Mouse (Mus musculus) MEL (cell line): ENCODE data around the gene Lrrfip1.

Source experiments
- CTCF ChIP-seq, 3 experiments: IDR thresholded peaks in 2 of 3; conservative IDR thresholded peaks in 1 of 3; 2 replicates each; pipeline ENCODE4 v1.5.1; 2011 to 2012; ENCODE audit warnings: low read length in 3 of 3, low read depth in 2 of 3, mild to moderate bottlenecking in 2 of 3, improper control_type of control experiment in 1 of 3, inconsistent platforms in 1 of 3, mixed read lengths in 1 of 3, moderate library complexity in 1 of 3; ENCODE audit not compliant: control insufficient read depth in 1 of 3, insufficient read depth in 1 of 3, poor library complexity in 1 of 3, severe bottlenecking in 1 of 3
- GATA1 ChIP-seq: IDR thresholded peaks from 2 replicates; pipeline ENCODE4 v1.6.1; 2011; ENCODE audit warnings: low read depth, low read length, improper control_type of control experiment
- HCFC1 ChIP-seq: IDR thresholded peaks from 2 replicates; pipeline ENCODE4 v1.6.1; 2012; ENCODE audit warnings: low read depth, mild to moderate bottlenecking, inconsistent platforms, low read length, improper control_type of control experiment, moderate library complexity
- JUND ChIP-seq: IDR thresholded peaks from 2 replicates; pipeline ENCODE4 v1.6.1; 2011; ENCODE audit warnings: low read depth, mild to moderate bottlenecking, improper control_type of control experiment, low read length
- MAX ChIP-seq: IDR thresholded peaks from 2 replicates; pipeline ENCODE4 v1.6.1; 2011; ENCODE audit warnings: low read length, improper control_type of control experiment
- MYC ChIP-seq: IDR thresholded peaks from 2 replicates; pipeline ENCODE4 v1.6.1; 2011; ENCODE audit warnings: low read depth, mild to moderate bottlenecking, low read length, improper control_type of control experiment, moderate library complexity
- NRF1 ChIP-seq: IDR thresholded peaks from 2 replicates; pipeline ENCODE4 v1.6.1; 2014; ENCODE audit warnings: low read depth, mild to moderate bottlenecking, inconsistent platforms, low read length, improper control_type of control experiment, moderate library complexity; ENCODE audit not compliant: poor library complexity, insufficient read depth, severe bottlenecking
- POLR2A ChIP-seq, 2 experiments: IDR thresholded peaks; 2 replicates each; pipeline ENCODE4 v1.6.1; 2011 to 2012; ENCODE audit warnings: low read length in 2 of 2, mild to moderate bottlenecking in 2 of 2, control low read depth in 1 of 2, improper control_type of control experiment in 1 of 2, low read depth in 1 of 2, moderate library complexity in 1 of 2; ENCODE audit not compliant: control insufficient read depth in 1 of 2, insufficient read depth in 1 of 2, poor library complexity in 1 of 2
- RAD21 ChIP-seq: IDR thresholded peaks from 2 replicates; pipeline ENCODE4 v1.6.1; 2011; ENCODE audit warnings: mild to moderate bottlenecking, low read depth, low read length, improper control_type of control experiment
- TAL1 ChIP-seq: IDR thresholded peaks from 2 replicates; pipeline ENCODE4 v1.6.1; 2012; ENCODE audit warnings: mild to moderate bottlenecking, inconsistent platforms, low read length, moderate library complexity, mixed read lengths
- TBP ChIP-seq: IDR thresholded peaks from 2 replicates; pipeline ENCODE4 v1.8.0; 2011; ENCODE audit warnings: low read depth, low read length, improper control_type of control experiment
- USF1 ChIP-seq: IDR thresholded peaks from 2 replicates; pipeline ENCODE4 v1.6.1; 2014; ENCODE audit warnings: low read depth, mild to moderate bottlenecking, inconsistent platforms, low read length, improper control_type of control experiment, moderate library complexity

GRCm38 (mm10) chr1:90999911-91000601 lies 1.5 kb downstream of the Lrrfip1 start:
- TF ChIP-seq MYC (no peak), CTCF (IDR thresholded peaks at IDR 0.05 in 2 of 3, conservative IDR thresholded peaks at IDR 0.05 in 1 of 3; ENCODE audit: control insufficient read depth in 1 of 3, insufficient read depth in 1 of 3, low read depth in 2 of 3, low read length in 3 of 3, poor library complexity in 1 of 3, severe bottlenecking in 1 of 3) (no peak), JUND (no peak), RAD21 (no peak), NRF1 (no peak), POLR2A (IDR thresholded peaks at IDR 0.05; ENCODE audit: control insufficient read depth in 1 of 2, insufficient read depth in 1 of 2, low read depth in 1 of 2, low read length in 2 of 2, poor library complexity in 1 of 2) (no peak), GATA1 (no peak), USF1 (no peak), TBP (no peak), MAX (no peak), TAL1 (no peak), HCFC1 (no peak)
